Mouse (Mus musculus) testis, adult 2 months (tissue): Measurements from ENCODE around the gene Car6. TPM values are rescaled to one million over a fixed set of nuclear protein-coding genes. Genes with fewer than 3 reads are reported as not detected.

Experiments used
- H3K27ac ChIP-seq: fragments of 200-500 bp; 2 replicates; pipeline ENCODE4 v1.5.1; 2012; ENCODE audit warnings: low read depth, low read length; ENCODE audit not compliant: control insufficient read depth, insufficient read depth
- H3K27me3 ChIP-seq: fragments of 200-500 bp; 2 replicates; pipeline ENCODE4 v1.6.1; 2012; ENCODE audit warnings: mild to moderate bottlenecking, low read length, moderate library complexity; ENCODE audit not compliant: control insufficient read depth, insufficient read depth
- H3K36me3 ChIP-seq: fragments of 200-500 bp; 2 replicates; pipeline ENCODE4 v1.6.1; 2012; ENCODE audit warnings: mild to moderate bottlenecking, low read length; ENCODE audit not compliant: control insufficient read depth, insufficient read depth
- H3K4me1 ChIP-seq: fragments of 200-500 bp; 2 replicates; pipeline ENCODE4 v1.6.1; 2012; ENCODE audit warnings: low read length; ENCODE audit not compliant: control insufficient read depth, insufficient read depth
- H3K4me3 ChIP-seq: fragments of 200-500 bp; 2 replicates; pipeline ENCODE4 v1.5.1; 2012; ENCODE audit warnings: low read depth, mild to moderate bottlenecking, low read length, moderate library complexity, mixed read lengths; ENCODE audit not compliant: control insufficient read depth
- CTCF ChIP-seq: fragments of 200-500 bp; IDR thresholded peaks from 2 replicates; pipeline ENCODE4 v1.5.1; 2012; ENCODE audit warnings: low read depth, mild to moderate bottlenecking, inconsistent platforms, low read length, moderate library complexity; ENCODE audit not compliant: control insufficient read depth, insufficient read depth, insufficient replicate concordance
- POLR2A ChIP-seq: fragments of 200-500 bp; IDR thresholded peaks from 2 replicates; pipeline ENCODE4 v1.6.1; 2012; ENCODE audit warnings: low read depth, mild to moderate bottlenecking, inconsistent platforms, low read length, moderate library complexity; ENCODE audit not compliant: control insufficient read depth
- polyA plus RNA-seq: library from polyadenylated mRNA; depleted of rRNA; stranded (reverse); fragments of >200 nt; gene quantifications from 2 replicates; pipeline ENCODE4 v1.2.3, GENCODE M21; 2012

Car6 gene
- polyA plus RNA-seq, 1 experiment, result 0.10 TPM

- no peak overlapping the region for H3K4me3 ChIP-seq
- no peaks in the 10 kb centered on the region for H3K27me3 ChIP-seq
- H3K36me3 ChIP-seq, result no peaks in the 10 kb centered on the region
- TF ChIP-seq CTCF, result no peak
- TF ChIP-seq POLR2A, result no peak
- H3K4me1 ChIP-seq, result no peaks in the 10 kb centered on the region
- no peak overlapping the region for H3K27ac ChIP-seq
These were observed 9.2 kb upstream of the Car6 start for GRCm38 (mm10) chr4:150210306-150210705.

DNA sequence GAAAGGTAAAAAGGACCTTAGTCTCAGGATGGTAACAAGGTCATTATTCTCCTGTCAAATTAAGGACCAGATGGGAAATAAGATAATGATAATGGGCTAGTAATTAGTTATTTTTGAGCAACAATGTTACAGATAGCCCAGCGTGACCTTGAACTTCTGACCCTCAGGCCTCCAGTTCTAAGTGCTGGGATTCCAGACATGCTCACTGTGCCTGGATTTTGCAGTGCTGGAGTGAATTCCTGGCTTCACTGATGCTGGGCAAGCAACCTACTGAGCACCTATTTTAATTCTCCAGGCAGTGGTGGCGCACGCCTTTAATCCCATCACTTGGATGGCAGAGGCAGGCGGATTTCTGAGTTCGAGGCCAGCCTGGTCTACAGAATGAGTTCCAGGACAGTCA lies 8.6 kb upstream of the Car6 start:
- H3K27me3 ChIP-seq, result no peaks in the 10 kb centered on the region
- H3K4me3 ChIP-seq, result no peak overlapping the region
- no peaks in the 10 kb centered on the region for H3K36me3 ChIP-seq
- TF ChIP-seq CTCF, result no peak
- TF ChIP-seq POLR2A, result no peak
- H3K27ac ChIP-seq, result no peak overlapping the region
- H3K4me1 ChIP-seq, result no peaks in the 10 kb centered on the region

- H3K27ac ChIP-seq, result no peak overlapping the region
- no peaks in the 10 kb centered on the region for H3K4me1 ChIP-seq
- H3K4me3 ChIP-seq, result no peak overlapping the region
- TF ChIP-seq POLR2A, result no peak
- TF ChIP-seq CTCF, result no peak
- H3K27me3 ChIP-seq, result no peaks in the 10 kb centered on the region
- no peaks in the 10 kb centered on the region for H3K36me3 ChIP-seq
These were observed 3.7 kb upstream of the Car6 start for GRCm38 (mm10) chr4:150204877-150205276.

DNA sequence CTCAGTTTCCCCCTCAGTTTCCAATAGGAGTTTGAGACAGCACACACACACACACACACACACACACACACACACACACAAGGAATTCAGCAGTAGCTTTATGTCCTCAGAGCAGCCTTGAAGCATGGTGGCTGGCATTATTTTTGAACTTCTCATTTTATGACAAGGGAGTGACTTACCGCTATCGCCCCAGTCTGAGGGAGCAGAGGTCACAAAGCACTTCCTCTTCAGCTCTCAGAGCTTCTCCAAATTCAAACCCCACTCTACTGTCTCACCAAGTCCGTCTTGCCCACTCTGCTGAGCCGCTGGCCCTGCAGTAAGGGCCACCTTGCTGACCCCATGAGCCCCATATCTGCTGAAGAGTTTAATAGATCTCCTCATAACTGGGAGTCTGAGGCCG lies 1.6 kb upstream of the Car6 start:
- H3K4me1 ChIP-seq, result peaks cover 3% of the 10 kb centered on the region
- H3K4me3 ChIP-seq, result no peak overlapping the region
- H3K36me3 ChIP-seq, result no peaks in the 10 kb centered on the region
- H3K27me3 ChIP-seq, result no peaks in the 10 kb centered on the region
- TF ChIP-seq CTCF (no peak), POLR2A (no peak)
- no peak overlapping the region for H3K27ac ChIP-seq

DNA sequence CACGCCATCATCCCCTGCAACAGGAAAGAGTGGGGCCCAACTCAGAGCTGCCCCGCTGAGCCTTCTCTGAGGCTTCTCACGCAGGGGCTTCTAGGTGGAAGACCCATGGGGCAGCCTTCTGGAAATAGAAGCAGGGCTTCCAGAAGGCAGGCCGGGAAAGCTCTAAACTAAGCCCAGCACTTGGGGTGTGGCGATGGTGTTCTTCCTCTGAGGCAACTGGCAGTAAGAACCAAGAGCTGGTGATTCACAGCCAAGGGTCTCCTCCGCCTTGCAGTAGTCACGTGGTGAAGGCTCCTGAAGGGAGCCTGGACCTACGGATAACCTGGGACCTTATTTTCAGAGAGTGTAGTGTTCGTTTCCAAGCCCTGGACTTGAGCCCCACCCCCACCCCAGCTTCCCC lies 2.9 kb downstream of the Car6 start:
- Histone ChIP-seq H3K27me3 (no peaks in the 10 kb centered on the region), H3K4me1 (peaks cover 10% of the 10 kb centered on the region), H3K27ac (no peak overlapping the region), H3K36me3 (no peaks in the 10 kb centered on the region), H3K4me3 (no peak overlapping the region)
- no peak for TF ChIP-seq CTCF
- TF ChIP-seq POLR2A, result no peak

GRCm38 (mm10) chr4:150193915-150194314 lies 7.2 kb downstream of the Car6 start:
- Histone ChIP-seq H3K27ac (no peak overlapping the region), H3K4me1 (peaks cover 10% of the 10 kb centered on the region), H3K36me3 (no peaks in the 10 kb centered on the region), H3K27me3 (no peaks in the 10 kb centered on the region), H3K4me3 (no peak overlapping the region)
- TF ChIP-seq CTCF (peak; percentile 82; the same call in 1 of the 2 replicates), POLR2A (no peak)

GRCm38 (mm10) chr4:150192199-150192598 lies 8.9 kb downstream of the Car6 start:
- Histone ChIP-seq H3K36me3 (no peaks in the 10 kb centered on the region), H3K4me3 (no peak overlapping the region), H3K27ac (no peak overlapping the region), H3K4me1 (peaks cover 8% of the 10 kb centered on the region; the same call in 1 of the 2 replicates), H3K27me3 (no peaks in the 10 kb centered on the region)
- TF ChIP-seq CTCF (no peak), POLR2A (no peak)

DNA sequence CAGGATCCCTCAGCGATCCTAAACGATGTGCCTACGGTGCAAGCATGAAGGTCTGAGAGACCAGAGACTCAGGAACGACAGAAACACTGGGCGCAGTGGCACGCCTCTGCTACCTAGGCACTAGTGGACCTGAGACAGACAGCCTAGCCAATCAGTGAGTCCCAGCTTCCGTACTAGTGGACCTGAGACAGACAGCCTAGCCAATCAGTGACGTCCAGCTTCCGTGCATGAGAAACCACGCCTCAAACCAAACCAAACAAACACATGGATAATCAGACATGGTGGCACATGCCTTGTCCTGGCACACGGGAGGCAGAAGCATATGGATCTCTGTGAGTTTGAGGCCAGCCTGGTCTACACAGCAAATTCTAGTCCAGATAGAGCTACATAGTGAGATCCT lies 12.9 kb downstream of the Car6 start:
- Histone ChIP-seq H3K27ac (no peak overlapping the region), H3K27me3 (no peaks in the 10 kb centered on the region), H3K4me1 (peaks cover 3% of the 10 kb centered on the region; the same call in 1 of the 2 replicates), H3K36me3 (no peaks in the 10 kb centered on the region), H3K4me3 (no peak overlapping the region)
- TF ChIP-seq CTCF (no peak), POLR2A (no peak)
